Mouse (Mus musculus) limb, embryonic 15.5 days (tissue): ENCODE data around the gene Syne4. TPM values are rescaled to one million over a fixed set of nuclear protein-coding genes. Genes with fewer than 3 reads are reported as not detected.

Experiments used
- ATAC-seq: fragments of 200-750 bp; cut with Nextera tagmentation; 2 replicates; pipeline ENCODE4 v1.8.0; 2017; ENCODE audit warnings: low read depth, moderate TSS enrichment; ENCODE audit not compliant: insufficient number of reproducible peaks, low FRiP score, low TSS enrichment
- H3K27ac ChIP-seq: fragments of 300-500 bp; sonication (generic); 2 replicates; pipeline ENCODE4 v1.5.1; 2015; ENCODE audit warnings: moderate library complexity, mild to moderate bottlenecking, inconsistent platforms
- H3K27me3 ChIP-seq: fragments of 300-500 bp; sonication (generic); 2 replicates; pipeline ENCODE4 v1.6.1; 2015; ENCODE audit warnings: inconsistent platforms
- H3K36me3 ChIP-seq: fragments of 300-500 bp; sonication (generic); 2 replicates; pipeline ENCODE4 v1.6.1; 2015; ENCODE audit warnings: inconsistent platforms
- H3K4me1 ChIP-seq: fragments of 300-500 bp; sonication (generic); 2 replicates; pipeline ENCODE4 v1.6.1; 2015; ENCODE audit warnings: inconsistent platforms
- H3K4me2 ChIP-seq: fragments of 300-500 bp; sonication (generic); 2 replicates; pipeline ENCODE4 v1.6.1; 2015; ENCODE audit warnings: mild to moderate bottlenecking, inconsistent platforms
- H3K4me3 ChIP-seq: fragments of 300-500 bp; sonication (generic); 2 replicates; pipeline ENCODE4 v1.5.1; 2015; ENCODE audit warnings: mild to moderate bottlenecking, inconsistent platforms
- H3K9ac ChIP-seq: fragments of 300-500 bp; sonication (generic); 2 replicates; pipeline ENCODE4 v1.6.1; 2015; ENCODE audit warnings: inconsistent platforms
- H3K9me3 ChIP-seq: fragments of 300-500 bp; sonication (generic); 2 replicates; pipeline ENCODE4 v1.6.1; 2016; ENCODE audit warnings: inconsistent platforms
- WGBS: fragments of 180-500 bp; shearing (Covaris S2); methylation state at CpG from one replicate; pipeline ENCODE4 v1.1.7; 2015; 5-methylcytosine and 5-hydroxymethylcytosine counted together
- polyA plus RNA-seq: library from polyadenylated mRNA; unstranded; fragments of >200 nt; fragmentation: Nextera tagmentation; extraction: Ambion mirVana; gene quantifications from 2 replicates; pipeline ENCODE4 v1.2.1, GENCODE M21; 2015

Gene Syne4
- polyA plus RNA-seq, 1 experiment from 2014 or later: 42.8 TPM

- ATAC-seq: peak; percentile 99
- H3K36me3 ChIP-seq: peaks cover 12% of the 10 kb centered on the region; the same call in 1 of the 2 replicates
- peaks cover 17% of the 10 kb centered on the region for H3K4me1 ChIP-seq
- 0 out of 2 replicates have a peak, but pooled peaks cover 4% of the 10 kb centered on the region for H3K27me3 ChIP-seq
- peak overlapping the region; percentile 71 for H3K9ac ChIP-seq
- H3K9me3 ChIP-seq: 0 out of 2 replicates have a peak, but pooled peaks cover 5% of the 10 kb centered on the region
- WGBS: under 1% methylated on average over 20 of the region's 20 CpGs
- peak overlapping the region; percentile 74 for H3K4me2 ChIP-seq
- peak overlapping the region; percentile 87 for H3K27ac ChIP-seq
- peak overlapping the region; percentile 79 for H3K4me3 ChIP-seq
Observed at GRCm38 (mm10) chr7:30322285-30322667, 7.7 kb downstream of the Syne4 start.

GRCm38 (mm10) chr7:30322865-30323264 lies 8.3 kb downstream of the Syne4 start:
- Histone ChIP-seq H3K36me3 (peaks cover 10% of the 10 kb centered on the region; the same call in 1 of the 2 replicates), H3K9ac (peak overlapping the region; percentile 23), H3K4me3 (peak overlapping the region; percentile 79), H3K27me3 (0 out of 2 replicates have a peak, but pooled peaks cover 4% of the 10 kb centered on the region), H3K4me2 (peak overlapping the region; percentile 74), H3K4me1 (peaks cover 17% of the 10 kb centered on the region), H3K27ac (peak overlapping the region; percentile 87), H3K9me3 (0 out of 2 replicates have a peak, but pooled peaks cover 5% of the 10 kb centered on the region)
- no peak for ATAC-seq
- WGBS: 40% methylated on average over 6 of the region's 6 CpGs

GRCm38 (mm10) chr7:30323795-30324194 lies 9.2 kb downstream of the Syne4 start, which contains the start of gene Sdhaf1:
Gene Sdhaf1, minus strand, starts transcription at chr7:30323895.
- ATAC-seq: no peak
- 70% methylated on average over 3 of the region's 3 CpGs for WGBS
- Histone ChIP-seq H3K4me3 (peak within 1 kb of the TSS; percentile 79), H3K27me3 (0 out of 2 replicates have a peak, but pooled peaks cover 4% of the 10 kb centered on the region), H3K4me1 (peaks cover 17% of the 10 kb centered on the region), H3K9me3 (0 out of 2 replicates have a peak, but pooled peaks cover 5% of the 10 kb centered on the region), H3K9ac (peak within 1 kb of the TSS; percentile 23; the same call in 1 of the 2 replicates), H3K27ac (peak within 1 kb of the TSS; percentile 87), H3K4me2 (peak within 1 kb of the TSS; percentile 74), H3K36me3 (0 out of 2 replicates have a peak, but pooled peaks cover 4% of the 10 kb centered on the region)

- Histone ChIP-seq H3K4me2 (no peak overlapping the region), H3K9me3 (0 out of 2 replicates have a peak, but pooled peaks cover 5% of the 10 kb centered on the region), H3K4me3 (no peak overlapping the region), H3K27ac (no peak overlapping the region), H3K4me1 (peaks cover 17% of the 10 kb centered on the region), H3K9ac (no peak overlapping the region), H3K36me3 (no peaks in the 10 kb centered on the region), H3K27me3 (0 out of 2 replicates have a peak, but pooled peaks cover 4% of the 10 kb centered on the region)
- no peak for ATAC-seq
- WGBS: 78% methylated on average over 5 of the region's 5 CpGs
Observed at GRCm38 (mm10) chr7:30324300-30324944, 9.8 kb downstream of the Syne4 start.

GRCm38 (mm10) chr7:30325364-30325763 lies 10.8 kb downstream of the Syne4 start:
- Histone ChIP-seq H3K9ac (no peak overlapping the region), H3K4me3 (no peak overlapping the region), H3K4me1 (peaks cover 17% of the 10 kb centered on the region), H3K9me3 (0 out of 2 replicates have a peak, but pooled peaks cover 5% of the 10 kb centered on the region), H3K27ac (no peak overlapping the region), H3K27me3 (0 out of 2 replicates have a peak, but pooled peaks cover 4% of the 10 kb centered on the region), H3K4me2 (no peak overlapping the region), H3K36me3 (no peaks in the 10 kb centered on the region)
- ATAC-seq: no peak
- WGBS: 37% methylated on average over 2 of the region's 2 CpGs

GRCm38 (mm10) chr7:30326427-30326826 lies 11.8 kb downstream of the Syne4 start:
- Histone ChIP-seq H3K27me3 (0 out of 2 replicates have a peak, but pooled peaks cover 4% of the 10 kb centered on the region), H3K4me3 (no peak overlapping the region), H3K9me3 (0 out of 2 replicates have a peak, but pooled peaks cover 5% of the 10 kb centered on the region), H3K4me2 (no peak overlapping the region), H3K4me1 (peaks cover 7% of the 10 kb centered on the region), H3K27ac (no peak overlapping the region), H3K9ac (no peak overlapping the region), H3K36me3 (no peaks in the 10 kb centered on the region)
- no peak for ATAC-seq

- H3K9me3 ChIP-seq: 0 out of 2 replicates have a peak, but pooled peaks cover 5% of the 10 kb centered on the region
- 61% methylated on average over 15 of the region's 15 CpGs for WGBS
- no peak overlapping the region for H3K4me2 ChIP-seq
- H3K27ac ChIP-seq: no peak overlapping the region
- ATAC-seq: no peak
- H3K4me3 ChIP-seq: no peak overlapping the region
- 0 out of 2 replicates have a peak, but pooled peaks cover 4% of the 10 kb centered on the region for H3K27me3 ChIP-seq
- no peaks in the 10 kb centered on the region for H3K36me3 ChIP-seq
- no peak overlapping the region for H3K9ac ChIP-seq
- H3K4me1 ChIP-seq: peaks cover 5% of the 10 kb centered on the region
Observed at GRCm38 (mm10) chr7:30327140-30327539, 12.5 kb downstream of the Syne4 start.

GRCm38 (mm10) chr7:30328379-30328778 lies 13.8 kb downstream of the Syne4 start:
- Histone ChIP-seq H3K9me3 (0 out of 2 replicates have a peak, but pooled peaks cover 5% of the 10 kb centered on the region), H3K4me1 (peaks cover 2% of the 10 kb centered on the region), H3K36me3 (no peaks in the 10 kb centered on the region), H3K4me2 (no peak overlapping the region), H3K4me3 (no peak overlapping the region), H3K27ac (no peak overlapping the region), H3K9ac (no peak overlapping the region), H3K27me3 (peaks cover 5% of the 10 kb centered on the region; the same call in 1 of the 2 replicates)
- 45% methylated on average over 10 of the region's 10 CpGs for WGBS
- ATAC-seq: no peak

- Histone ChIP-seq H3K4me1 (peaks cover 11% of the 10 kb centered on the region), H3K36me3 (no peaks in the 10 kb centered on the region), H3K4me2 (no peak overlapping the region), H3K27ac (no peak overlapping the region), H3K9ac (no peak overlapping the region), H3K9me3 (no peaks in the 10 kb centered on the region), H3K4me3 (no peak overlapping the region), H3K27me3 (peaks cover 32% of the 10 kb centered on the region)
- 7% methylated on average over 13 of the region's 13 CpGs for WGBS
- ATAC-seq: peak; percentile 52; the same call in 1 of the 2 replicates
Observed at GRCm38 (mm10) chr7:30331887-30332286, 17.3 kb downstream of the Syne4 start.

- H3K9me3 ChIP-seq: no peaks in the 10 kb centered on the region
- peaks cover 27% of the 10 kb centered on the region for H3K27me3 ChIP-seq
- no peak overlapping the region for H3K9ac ChIP-seq
- no peak overlapping the region for H3K4me3 ChIP-seq
- no peak overlapping the region for H3K27ac ChIP-seq
- no peak for ATAC-seq
- 62% methylated on average over 18 of the region's 18 CpGs for WGBS
- H3K36me3 ChIP-seq: no peaks in the 10 kb centered on the region
- peaks cover 11% of the 10 kb centered on the region for H3K4me1 ChIP-seq
- no peak overlapping the region for H3K4me2 ChIP-seq
Observed at GRCm38 (mm10) chr7:30332622-30333259, 18.1 kb downstream of the Syne4 start.

GRCm38 (mm10) chr7:30333436-30333835 lies 18.8 kb downstream of the Syne4 start:
- Histone ChIP-seq H3K9me3 (no peaks in the 10 kb centered on the region), H3K9ac (no peak overlapping the region), H3K4me2 (no peak overlapping the region), H3K27ac (0 out of 2 replicates have a peak overlapping the region, but pooled peaks have one; percentile 27), H3K4me3 (no peak overlapping the region), H3K36me3 (no peaks in the 10 kb centered on the region), H3K4me1 (peaks cover 11% of the 10 kb centered on the region), H3K27me3 (peaks cover 27% of the 10 kb centered on the region)
- 22% methylated on average over 4 of the region's 4 CpGs for WGBS
- ATAC-seq: no peak

- Histone ChIP-seq H3K27ac (no peak overlapping the region), H3K4me2 (no peak overlapping the region), H3K27me3 (peaks cover 27% of the 10 kb centered on the region), H3K36me3 (no peaks in the 10 kb centered on the region), H3K4me1 (peaks cover 11% of the 10 kb centered on the region), H3K4me3 (no peak overlapping the region), H3K9ac (no peak overlapping the region), H3K9me3 (no peaks in the 10 kb centered on the region)
- ATAC-seq: no peak
- 60% methylated on average over 5 of the region's 5 CpGs for WGBS
Observed at GRCm38 (mm10) chr7:30334563-30334962, 20.0 kb downstream of the Syne4 start.
